Mouse (Mus musculus) layer of hippocampus, adult 8-10 months (tissue): ENCODE data around the gene Trim30c. TPM values are rescaled to one million over a fixed set of nuclear protein-coding genes. Genes with fewer than 3 reads are reported as not detected.
"Not testable (repeated sequence)": the region's sequence is repeated elsewhere in the genome, so short reads cannot be mapped to it uniquely, and the experiment has no call there.

Experiments used
- DNase-seq, 2 experiments: peaks; one replicate each; pipeline ENCODE4 v3.0.0; 2022; ENCODE audit warnings: low spot score in 2 of 2
- total RNA-seq, 4 experiments: library from RNA; stranded (reverse); gene quantifications; 2 replicates each; pipeline ENCODE4 v1.2.4; 2022

Gene Trim30c
- total RNA-seq, result under 1 TPM in 1 of 4 experiments, not detected in 3; 0.22 TPM

DNA sequence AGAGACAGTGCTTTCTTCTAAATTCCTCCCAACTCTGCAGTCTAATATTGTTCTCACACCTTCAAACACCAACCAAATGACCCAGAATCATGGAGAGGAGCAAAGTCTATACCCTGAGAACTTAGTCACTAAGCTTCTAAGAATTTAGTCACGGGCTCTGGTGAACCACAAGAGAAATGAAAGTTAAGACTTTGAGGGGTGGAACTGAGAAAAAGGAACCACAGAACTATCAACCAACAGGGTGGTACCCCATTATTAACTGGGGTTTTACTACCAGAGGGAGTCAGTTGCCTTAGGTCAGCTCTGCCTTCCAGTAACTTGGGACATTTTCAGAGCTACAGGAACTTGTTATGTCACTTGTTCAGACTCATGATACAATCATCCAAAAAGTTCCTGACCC is at the start of gene Trim30c:
Trim30c (minus strand) TSS at position 140 of the 400 bp plus-strand sequence.
- no peak for DNase-seq

DNA sequence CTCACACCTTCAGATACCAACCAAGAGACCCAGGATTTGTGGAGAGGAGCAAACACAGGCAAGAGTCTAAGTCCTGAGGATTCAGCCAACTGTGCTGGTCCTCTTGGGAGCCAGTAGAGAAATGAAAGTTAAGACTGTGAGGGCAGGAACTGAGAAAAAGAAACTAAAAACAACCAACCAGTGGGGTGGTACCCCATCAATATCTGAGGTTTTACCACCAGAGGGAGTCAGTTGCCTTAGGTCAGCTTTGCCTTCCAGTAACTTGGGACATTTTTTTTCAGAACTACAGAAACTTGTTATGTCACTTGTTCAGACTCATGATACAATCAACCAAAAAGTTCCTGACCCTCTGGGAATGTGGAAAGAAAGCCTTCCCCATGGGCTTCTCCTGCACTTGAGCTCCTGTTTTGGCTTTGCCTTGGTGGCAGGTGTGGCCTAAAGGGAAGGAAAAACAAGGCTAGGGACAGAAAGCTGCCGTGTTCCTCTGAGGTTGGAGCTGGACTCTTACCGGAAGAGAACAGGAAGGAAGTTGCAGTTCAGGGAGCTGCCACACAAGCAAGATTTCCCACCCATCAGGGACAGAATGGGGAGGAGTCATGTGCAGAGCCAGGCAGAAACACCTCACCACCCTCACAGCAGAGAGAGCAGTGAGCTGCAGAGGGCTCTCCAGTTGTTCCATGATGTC is 45.5 kb upstream of the Trim30c start:
- no peak for DNase-seq

- no peak for DNase-seq
These were observed 3.9 kb upstream of the Trim30c start for GRCm38 (mm10) chr7:104404460-104404950.

DNA sequence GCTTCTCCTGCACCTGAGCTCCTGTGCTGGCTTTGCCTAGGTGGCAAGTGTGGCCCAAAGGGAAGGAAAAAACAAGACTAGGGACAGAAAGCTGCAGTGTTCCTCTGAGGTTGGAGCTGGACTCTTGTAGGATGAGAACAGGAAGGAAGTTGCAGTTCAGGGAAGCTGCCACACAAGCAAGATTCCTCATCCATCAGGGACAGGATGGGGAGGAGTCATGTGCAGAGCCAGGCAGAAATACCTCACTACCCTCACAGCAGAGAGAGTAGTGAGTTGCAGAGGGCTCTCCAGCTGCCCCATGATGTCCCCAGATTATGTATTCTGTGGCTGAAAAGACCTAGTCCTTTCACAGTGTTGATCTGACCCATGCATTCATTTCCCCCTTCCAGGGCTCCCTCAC is 503 bp upstream of the Trim30c start:
- DNase-seq, result no peak

- DNase-seq, result no peak
These were observed 2.1 kb downstream of the Trim30c start for GRCm38 (mm10) chr7:104398492-104398891.

DNA sequence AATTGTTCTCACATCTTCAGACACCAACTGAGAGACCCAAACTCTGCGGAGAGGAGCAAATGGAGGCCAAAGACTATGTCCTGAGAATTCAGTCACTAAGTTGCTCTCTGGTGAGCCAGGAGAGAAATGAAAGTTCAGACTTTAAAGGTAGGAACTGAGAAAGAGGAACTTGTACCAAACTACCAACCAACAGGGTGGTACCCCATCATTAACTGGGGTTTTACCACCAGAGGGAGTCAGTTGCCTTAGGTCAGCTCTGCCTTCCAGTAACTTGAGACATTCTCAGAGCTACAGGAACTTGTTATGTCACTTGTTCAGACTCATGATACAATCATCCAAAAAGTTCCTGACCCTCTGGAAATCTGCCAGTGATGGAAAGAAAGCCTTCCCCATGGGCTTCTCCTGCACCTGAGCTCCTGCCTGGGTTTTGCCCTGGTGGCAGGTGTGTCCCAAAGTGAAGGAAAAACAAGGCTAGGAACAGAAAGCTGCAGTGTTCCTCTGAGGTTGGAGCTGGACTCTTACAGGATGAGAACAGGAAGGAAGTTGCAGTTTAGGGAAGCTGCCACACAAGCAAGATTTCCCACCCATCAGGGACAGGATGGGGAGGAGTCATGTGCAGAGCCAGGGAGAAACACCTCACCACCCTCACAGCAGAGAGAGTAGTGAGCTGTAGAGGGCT is 30.8 kb downstream of the Trim30c start, which contains the start of gene Trim30b:
Trim30b (minus strand) TSS at position 149 of the 679 bp plus-strand sequence.
- no peak for DNase-seq

DNA sequence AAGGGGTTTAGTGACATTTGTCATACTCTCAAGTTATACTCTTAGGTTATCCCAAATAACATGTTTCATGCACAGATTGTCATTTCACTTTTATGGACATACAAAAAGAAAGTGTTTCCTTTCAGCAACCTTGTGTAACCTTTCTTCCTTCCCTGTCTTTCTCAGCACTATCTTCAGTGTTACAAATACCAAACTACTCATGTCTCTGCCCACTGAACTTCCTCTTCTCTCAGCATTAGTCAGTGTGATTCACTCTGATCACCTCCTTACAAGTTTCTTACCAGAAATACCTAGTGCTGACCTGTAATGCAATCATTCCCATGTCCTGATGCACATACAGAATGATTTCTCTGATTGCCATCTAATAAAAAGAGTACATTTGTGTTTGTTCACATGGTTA is 34.3 kb downstream of the Trim30c start:
- no peak for DNase-seq

- no peak for DNase-seq
These were observed 47.1 kb downstream of the Trim30c start for GRCm38 (mm10) chr7:104353600-104353967.

DNA sequence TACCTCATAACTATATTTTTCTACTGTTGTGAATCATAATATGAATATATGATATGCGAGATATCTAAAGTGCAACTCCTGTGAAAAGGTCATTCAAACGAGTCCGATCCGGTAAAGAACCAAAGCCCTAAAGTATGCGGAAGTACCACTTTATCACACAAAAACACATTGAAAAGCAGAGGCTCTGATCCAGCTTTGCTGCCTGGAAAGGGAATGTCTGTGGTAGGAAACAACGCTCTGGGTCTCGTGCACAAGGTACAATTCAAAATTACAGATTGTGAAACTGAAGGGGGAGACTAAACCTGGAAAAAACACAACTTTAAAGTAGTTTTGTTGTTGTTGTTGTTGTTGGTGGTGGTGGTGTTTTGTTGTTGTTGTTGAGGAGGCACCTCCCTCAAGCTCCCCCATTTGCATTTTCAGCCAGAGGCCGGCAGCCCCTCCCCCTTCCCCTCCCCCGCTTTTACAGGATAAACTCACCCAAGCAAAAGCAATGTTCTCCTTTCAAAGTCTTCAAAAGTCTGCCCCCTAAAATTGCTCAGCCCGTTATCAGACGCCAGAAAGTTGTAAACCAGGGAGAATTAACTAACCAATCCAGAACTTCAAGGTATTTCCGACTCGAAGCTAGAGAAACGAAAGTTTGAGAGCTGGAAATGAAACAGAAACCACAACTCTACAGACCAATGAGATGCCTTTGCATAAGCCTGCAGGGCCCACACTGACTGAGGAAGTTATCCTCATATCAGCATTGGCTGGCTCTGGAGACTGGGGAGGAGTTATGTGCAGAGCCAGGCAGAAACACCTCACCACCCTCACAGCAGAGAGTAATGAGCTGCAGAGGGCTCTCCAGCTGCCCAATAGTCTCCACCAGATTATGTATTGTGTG is 47.7 kb downstream of the Trim30c start, which contains the start of gene Trim12c:
Trim12c (minus strand) TSS at position 646 of the 883 bp plus-strand sequence.
- DNase-seq, result peak in 1 of 2 experiments; percentile 3

DNA sequence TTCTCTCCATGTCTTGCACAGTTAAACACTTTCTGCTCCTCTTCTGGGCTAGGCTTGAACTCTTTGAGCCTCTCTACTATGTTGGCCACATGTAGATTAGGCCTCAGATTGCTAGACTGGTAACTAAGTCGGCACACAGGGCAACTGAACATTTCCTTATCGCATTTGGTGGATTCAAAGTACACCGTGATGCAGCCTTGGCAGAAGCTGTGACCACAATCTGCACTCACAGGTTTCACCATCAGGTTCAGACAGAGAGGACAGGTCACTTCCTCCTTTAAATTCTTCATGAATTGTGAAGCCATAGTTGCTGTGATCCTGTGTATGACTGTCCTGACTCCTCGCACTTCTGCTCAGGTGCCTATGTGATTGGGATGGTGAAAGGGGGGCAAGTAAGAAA is 52.6 kb downstream of the Trim30c start:
- not testable (repeated sequence) for DNase-seq

DNA sequence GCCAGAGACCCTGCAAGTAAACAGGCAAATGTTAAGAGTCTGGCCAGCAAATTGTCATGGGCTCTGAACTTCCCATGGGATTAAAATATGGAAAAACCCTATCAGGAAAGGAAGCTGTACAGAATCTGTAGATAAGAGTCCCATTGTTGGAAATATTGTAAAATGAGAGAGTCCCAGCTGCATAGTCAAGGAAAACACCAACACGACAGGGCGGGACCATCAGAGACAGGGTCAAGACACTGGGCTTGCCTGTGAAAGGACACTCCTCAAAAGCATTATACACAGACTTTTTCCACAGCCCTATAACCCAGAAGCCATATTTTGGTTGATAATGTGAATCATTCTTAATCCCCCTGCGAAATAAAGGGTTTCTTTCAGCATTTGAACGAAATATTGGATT is 59.9 kb downstream of the Trim30c start:
- not testable (repeated sequence) for DNase-seq

DNA sequence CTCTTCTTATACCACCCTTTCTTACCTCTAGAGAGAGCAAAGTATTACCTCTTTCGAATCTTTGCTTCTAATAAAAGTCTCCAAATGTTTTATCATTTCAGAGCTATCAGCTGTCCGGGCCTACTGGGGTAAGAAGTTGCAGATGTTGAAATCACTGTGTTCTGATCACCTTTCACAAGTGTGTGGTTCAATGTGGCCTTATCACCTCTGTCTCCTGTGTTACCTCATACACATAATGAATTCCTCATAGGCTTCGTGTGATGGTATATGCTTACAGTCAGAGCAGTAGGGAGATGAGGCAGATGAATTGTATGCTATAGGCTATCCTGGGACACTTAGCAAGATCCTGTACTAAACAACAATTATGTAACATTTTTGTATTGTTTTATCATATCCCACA is 65.1 kb downstream of the Trim30c start:
- DNase-seq, result not testable (repeated sequence)

Other genes with a start within 250 kb of the Trim30c start
- gene Olfm5, start 236.0 kb downstream of the Trim30c start, total RNA-seq, result not detected
- under 1 TPM; 0.14 to 0.31 (median 0.22) TPM for gene Olfr648, start 217.4 kb downstream of the Trim30c start, total RNA-seq
- not detected for gene Olfr649, start 204.9 kb downstream of the Trim30c start, total RNA-seq
- gene Trim6, start 182.0 kb downstream of the Trim30c start, total RNA-seq, result under 1 TPM; 0.14 to 0.29 (median 0.16) TPM
- 1 to 10 TPM; 1.7 to 4.0 (median 2.7) TPM for gene Trim34a, start 156.4 kb downstream of the Trim30c start, total RNA-seq
- 1 to 10 TPM in 2 of 4 experiments, under 1 TPM in 2; 0.47 to 1.7 (median 1.2) TPM for gene Trim5, start 112.7 kb downstream of the Trim30c start, total RNA-seq
- gene Trim12a, start 85.4 kb downstream of the Trim30c start, total RNA-seq, result 1 to 10 TPM; 2.6 to 5.4 (median 4.4) TPM
- gene Trim34b, start 71.4 kb downstream of the Trim30c start, total RNA-seq, result under 1 TPM in 2 of 4 experiments, not detected in 2; 0.29 to 0.34 TPM
- 1 to 10 TPM; 1.5 to 3.4 (median 2.4) TPM for gene Trim12c, start 47.5 kb downstream of the Trim30c start, total RNA-seq
- under 1 TPM in 3 of 4 experiments, not detected in 1; 0.18 to 0.33 (median 0.25) TPM for gene Trim30b, start 31.0 kb downstream of the Trim30c start, total RNA-seq
- 1 to 10 TPM in 2 of 4 experiments, under 1 TPM in 2; 0.51 to 6.2 (median 3.0) TPM for gene Trim30a, start 64.4 kb upstream of the Trim30c start, total RNA-seq
- 1 to 10 TPM in 3 of 4 experiments, under 1 TPM in 1; 0.47 to 3.7 (median 1.8) TPM for gene Trim30d, start 107.0 kb upstream of the Trim30c start, total RNA-seq
- gene Olfr651, start 149.3 kb upstream of the Trim30c start, total RNA-seq, result not detected
- not detected for gene Olfr652, start 160.1 kb upstream of the Trim30c start, total RNA-seq
- not detected for gene Olfr653, start 176.5 kb upstream of the Trim30c start, total RNA-seq
- not detected for gene Olfr654, start 186.2 kb upstream of the Trim30c start, total RNA-seq
- not detected for gene Olfr655, start 200.9 kb upstream of the Trim30c start, total RNA-seq
- not detected for gene Olfr656, start 213.1 kb upstream of the Trim30c start, total RNA-seq
- not detected for gene Olfr657, start 224.0 kb upstream of the Trim30c start, total RNA-seq
- gene Olfr658, start 246.5 kb upstream of the Trim30c start, total RNA-seq, result not detected